Mouse (Mus musculus) left cerebral cortex, postnatal 25 days (tissue): Measurements from ENCODE around the gene Gm42417. TPM values are rescaled to one million over a fixed set of nuclear protein-coding genes. Genes with fewer than 3 reads are reported as not detected.

ENCODE experiments used
- DNase-seq, 2 experiments: peaks; one replicate each; pipeline ENCODE4 v3.0.0; 2022; ENCODE audit warnings: low spot score in 2 of 2, mixed read lengths in 1 of 2
- intact Hi-C: fragments of 180-260 bp; cut with DNase I; formaldehyde crosslinking; loops from one replicate; pipeline ENCODE4 v1.15.1; 2025
- microRNA-seq, 2 experiments: library from miRNA; unstranded; fragments of <30 nt; microRNA quantifications; one replicate each; pipeline ENCODE4 v1.2.0; 2022
- total RNA-seq, 2 experiments: library from RNA; stranded (reverse); gene quantifications; 2 replicates each; pipeline ENCODE4 v1.2.3; 2021

Gene Gm42417
- total RNA-seq, 2 experiments from 2014 or later, result not detected

- intact Hi-C loops, result no loop called here
- no peak for DNase-seq
Measured at GRCm38 (mm10) chr1:36492416-36493139, 46.7 kb downstream of the Gm42417 start.

- intact Hi-C loops, result no loop called here
- DNase-seq, result no peak
Measured at GRCm38 (mm10) chr1:36489661-36490060, 49.6 kb downstream of the Gm42417 start.

GRCm38 (mm10) chr1:36487111-36487510 is 52.1 kb downstream of the Gm42417 start:
- no peak for DNase-seq
- intact Hi-C loops, result no loop called here

GRCm38 (mm10) chr1:36485080-36485479 is 54.1 kb downstream of the Gm42417 start:
- intact Hi-C loops, result no loop called here

GRCm38 (mm10) chr1:36483825-36484224 is 55.4 kb downstream of the Gm42417 start:
- DNase-seq, result no peak
- intact Hi-C loops, result no loop called here

More at GRCm38 (mm10) chr1:36485080-36485479, 54.1 kb downstream of the Gm42417 start:
- DNase-seq, result no peak

Small RNAs within 50 kb of the gene (microRNA-seq; reads per million reads assigned to microRNA genes)
- gene Gm47280, result 0 to 0.50 reads per million in 2 experiments

Other genes starting within 250 kb of the Gm42417 start
- gene Arid5a, start 231.7 kb downstream of the Gm42417 start, total RNA-seq, result 10 to 100 TPM; 14.9 to 16.4 TPM
- 10 to 100 TPM; 60.9 to 62.9 TPM for gene Kansl3, start 170.2 kb downstream of the Gm42417 start, total RNA-seq
- not detected for gene Fer1l5, start 167.1 kb downstream of the Gm42417 start, total RNA-seq
- gene Lman2l, start 94.2 kb downstream of the Gm42417 start, total RNA-seq, result 10 to 100 TPM; 41.3 to 46.5 TPM
- 10 to 100 TPM; 13.0 to 13.8 TPM for gene Cnnm4, start 67.8 kb downstream of the Gm42417 start, total RNA-seq
- 10 to 100 TPM; 32.1 to 32.7 TPM for gene Cnnm3, start 27.6 kb downstream of the Gm42417 start, total RNA-seq
- 1 to 10 TPM; 6.1 to 6.3 TPM for gene Ankrd23, start 2.5 kb downstream of the Gm42417 start, total RNA-seq
- gene Ankrd39, start 8.0 kb upstream of the Gm42417 start, total RNA-seq, result 10 to 100 TPM; 11.1 to 13.0 TPM
- gene Sema4c, start 18.9 kb upstream of the Gm42417 start, total RNA-seq, result 10 to 100 TPM; 16.0 to 16.9 TPM
- gene Fam178b, start 143.8 kb upstream of the Gm42417 start, total RNA-seq, result not detected
- 100 to 1,000 TPM; 591 to 598 TPM for gene Cox5b, start 152.0 kb upstream of the Gm42417 start, total RNA-seq
- 1 to 10 TPM; 1.2 to 2.3 TPM for gene 4933424G06Rik, start 170.7 kb upstream of the Gm42417 start, total RNA-seq
- 100 to 1,000 TPM; 332 to 370 TPM for gene Actr1b, start 175.0 kb upstream of the Gm42417 start, total RNA-seq
- gene Zap70, start 222.4 kb upstream of the Gm42417 start, total RNA-seq, result 1 to 10 TPM; 1.4 to 1.9 TPM